Mouse (Mus musculus) heart, embryonic 15.5 days (tissue): ENCODE data around the gene Ank. TPM values are rescaled to one million over a fixed set of nuclear protein-coding genes. Genes with fewer than 3 reads are reported as not detected.
"Not testable (repeated sequence)": the region's sequence is repeated elsewhere in the genome, so short reads cannot be mapped to it uniquely, and the experiment has no call there.

Experiments used
- ATAC-seq: fragments of 200-750 bp; cut with Nextera tagmentation; replicated peaks from 2 replicates; pipeline ENCODE4 v1.8.0; 2017; ENCODE audit warnings: low read depth, moderate TSS enrichment; ENCODE audit not compliant: insufficient number of reproducible peaks, insufficient read depth, low FRiP score
- H3K27ac ChIP-seq: fragments of 300-500 bp; sonication (generic); 2 replicates; pipeline ENCODE4 v1.5.1; 2015; ENCODE audit warnings: mild to moderate bottlenecking, inconsistent platforms
- H3K27me3 ChIP-seq: fragments of 300-500 bp; sonication (generic); 2 replicates; pipeline ENCODE4 v1.6.1; 2015; ENCODE audit warnings: inconsistent platforms
- H3K36me3 ChIP-seq: fragments of 300-500 bp; sonication (generic); 2 replicates; pipeline ENCODE4 v1.6.1; 2015; ENCODE audit warnings: mild to moderate bottlenecking, inconsistent platforms
- H3K4me1 ChIP-seq: fragments of 300-500 bp; sonication (generic); replicated peaks from 2 replicates; pipeline ENCODE4 v1.6.1; 2015; ENCODE audit warnings: inconsistent platforms
- H3K4me2 ChIP-seq: fragments of 300-500 bp; sonication (generic); 2 replicates; pipeline ENCODE4 v1.6.1; 2015; ENCODE audit warnings: inconsistent platforms, mild to moderate bottlenecking, moderate library complexity
- H3K4me3 ChIP-seq: fragments of 300-500 bp; sonication (generic); 2 replicates; pipeline ENCODE4 v1.5.1; 2015; ENCODE audit warnings: mild to moderate bottlenecking, inconsistent platforms
- H3K9ac ChIP-seq: fragments of 300-500 bp; sonication (generic); 2 replicates; pipeline ENCODE4 v1.6.1; 2015; ENCODE audit warnings: mild to moderate bottlenecking, inconsistent platforms
- H3K9me3 ChIP-seq: fragments of 300-500 bp; sonication (generic); replicated peaks from 2 replicates; pipeline ENCODE4 v1.6.1; 2016; ENCODE audit warnings: inconsistent platforms
- WGBS: fragments of 180-500 bp; shearing (Covaris S2); methylation state at CpG from one replicate; pipeline ENCODE4 v1.1.7; 2015; ENCODE audit warnings: mixed read lengths; 5-methylcytosine and 5-hydroxymethylcytosine counted together
- polyA plus RNA-seq: library from polyadenylated mRNA; unstranded; fragments of >200 nt; fragmentation: Nextera tagmentation; extraction: Ambion mirVana; gene quantifications from 2 replicates; pipeline ENCODE4 v1.2.1, GENCODE M21; 2015

Gene Ank
- polyA plus RNA-seq, 1 experiment from 2014 or later: 10.2 TPM

DNA sequence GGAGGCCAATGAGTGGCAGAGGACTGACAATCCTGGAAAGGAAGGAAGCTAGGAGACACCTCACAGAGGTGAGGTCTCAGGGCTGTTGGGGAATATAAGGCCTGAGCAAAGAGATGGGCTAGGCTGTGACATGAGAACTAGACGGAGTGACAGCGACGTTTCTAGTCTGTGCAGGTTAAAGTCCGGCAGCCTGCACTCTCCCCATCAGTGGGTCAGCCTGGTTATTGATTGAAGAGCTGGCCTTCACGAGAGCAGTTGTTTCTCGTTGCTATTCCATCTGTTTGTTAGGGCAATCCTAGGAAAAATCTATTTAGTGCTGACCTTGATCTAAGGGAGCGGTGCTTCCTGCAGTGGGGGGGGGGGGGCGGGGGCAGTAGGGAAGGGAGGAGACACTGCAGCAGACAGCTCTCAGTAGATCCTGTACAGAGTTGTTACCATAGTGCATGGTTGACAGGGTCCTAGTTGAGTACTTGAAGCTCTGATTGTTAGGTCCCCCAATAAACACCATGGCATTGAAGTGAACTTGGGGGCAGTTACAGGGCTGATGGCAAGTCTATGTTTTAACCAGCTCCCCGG lies 21.6 kb upstream of the Ank start:
- WGBS: 85% methylated on average over 9 of the region's 9 CpGs

GRCm38 (mm10) chr15:27450689-27451088 lies 15.8 kb upstream of the Ank start:
- Histone ChIP-seq H3K36me3 (no peaks in the 10 kb centered on the region), H3K4me2 (no peak overlapping the region), H3K27ac (no peak overlapping the region), H3K27me3 (no peaks in the 10 kb centered on the region), H3K4me3 (no peak overlapping the region), H3K9me3 (no peaks in the 10 kb centered on the region), H3K9ac (no peak overlapping the region), H3K4me1 (no peaks in the 10 kb centered on the region)
- 72% methylated on average over 5 of the region's 5 CpGs for WGBS
- no peak for ATAC-seq

More for the DNA sequence above, 21.6 kb upstream of the Ank start:
- ATAC-seq: no peak
- Histone ChIP-seq H3K36me3 (no peaks in the 10 kb centered on the region), H3K4me1 (no peaks in the 10 kb centered on the region), H3K4me2 (no peak overlapping the region), H3K9ac (no peak overlapping the region), H3K27me3 (no peaks in the 10 kb centered on the region), H3K4me3 (no peak overlapping the region), H3K9me3 (no peaks in the 10 kb centered on the region), H3K27ac (no peak overlapping the region)

GRCm38 (mm10) chr15:27451760-27452159 lies 14.7 kb upstream of the Ank start:
- Histone ChIP-seq H3K4me2 (no peak overlapping the region), H3K9me3 (no peaks in the 10 kb centered on the region), H3K4me1 (no peaks in the 10 kb centered on the region), H3K4me3 (no peak overlapping the region), H3K36me3 (no peaks in the 10 kb centered on the region), H3K27ac (no peak overlapping the region), H3K27me3 (no peaks in the 10 kb centered on the region), H3K9ac (no peak overlapping the region)
- ATAC-seq: no peak
- 75% methylated on average over 3 of the region's 3 CpGs for WGBS

GRCm38 (mm10) chr15:27452496-27452895 lies 14.0 kb upstream of the Ank start:
- ATAC-seq: no peak
- no peaks in the 10 kb centered on the region for H3K27me3 ChIP-seq
- H3K4me1 ChIP-seq: no peaks in the 10 kb centered on the region
- 81% methylated on average over 9 of the region's 9 CpGs for WGBS
- H3K36me3 ChIP-seq: no peaks in the 10 kb centered on the region
- no peak overlapping the region for H3K9ac ChIP-seq
- no peaks in the 10 kb centered on the region for H3K9me3 ChIP-seq
- H3K4me2 ChIP-seq: no peak overlapping the region
- H3K27ac ChIP-seq: no peak overlapping the region
- no peak overlapping the region for H3K4me3 ChIP-seq

DNA sequence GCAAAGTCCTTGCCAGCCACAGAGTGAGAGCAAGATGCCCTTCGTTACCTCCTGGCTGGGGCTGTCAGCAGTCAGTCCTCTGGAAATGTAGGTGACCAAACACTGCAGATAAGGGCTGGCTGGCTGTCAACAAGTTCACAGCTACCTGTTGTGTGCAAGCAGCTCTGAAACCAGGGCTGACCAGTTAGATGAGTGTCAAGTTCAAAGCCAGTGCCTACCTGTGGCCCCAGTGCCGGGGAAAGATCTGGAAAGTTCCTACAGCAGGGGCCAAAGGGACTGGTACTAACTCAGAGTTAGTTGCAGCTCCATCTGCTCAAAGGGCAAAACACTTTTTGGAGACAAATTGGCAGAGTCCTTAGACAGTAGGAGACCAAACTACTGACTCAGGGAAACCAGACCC lies 9.5 kb upstream of the Ank start:
- Histone ChIP-seq H3K27me3 (no peaks in the 10 kb centered on the region), H3K9me3 (no peaks in the 10 kb centered on the region)
- 63% methylated on average over 2 of the region's 2 CpGs for WGBS

DNA sequence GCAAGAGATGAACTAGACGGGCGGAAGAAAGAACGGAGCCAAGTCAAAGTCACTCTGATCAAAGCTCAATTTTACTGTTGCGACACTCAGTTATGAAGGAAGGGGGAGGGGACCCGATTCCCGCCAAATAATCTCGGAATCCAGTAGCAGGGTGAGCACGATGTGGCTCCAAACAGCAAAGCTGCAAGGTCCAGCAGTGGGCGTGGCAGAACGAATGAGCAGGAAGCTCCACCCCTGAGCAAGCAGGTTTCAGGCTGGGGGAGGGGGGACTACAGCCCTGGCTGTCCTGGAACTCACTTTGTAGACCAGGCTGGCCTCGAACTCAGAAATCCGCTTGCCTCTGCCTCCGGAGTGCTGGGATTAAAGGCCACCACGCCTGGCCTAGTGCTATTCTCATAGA lies 6.7 kb upstream of the Ank start:
- not testable (repeated sequence) for H3K36me3 ChIP-seq, H3K4me2 ChIP-seq, H3K9ac ChIP-seq, ATAC-seq, H3K4me3 ChIP-seq, H3K27me3 ChIP-seq, H3K27ac ChIP-seq, H3K4me1 ChIP-seq, H3K9me3 ChIP-seq
- WGBS: 58% methylated on average over 14 of the region's 14 CpGs

More for the DNA sequence above, 9.5 kb upstream of the Ank start:
- H3K27ac ChIP-seq: no peak overlapping the region
- no peak overlapping the region for H3K9ac ChIP-seq
- H3K4me3 ChIP-seq: no peak overlapping the region
- H3K36me3 ChIP-seq: no peaks in the 10 kb centered on the region
- no peak for ATAC-seq
- peaks cover 5% of the 10 kb centered on the region for H3K4me1 ChIP-seq
- no peak overlapping the region for H3K4me2 ChIP-seq

GRCm38 (mm10) chr15:27461336-27462245 lies 4.9 kb upstream of the Ank start:
- H3K4me2 ChIP-seq: no peak overlapping the region
- H3K9me3 ChIP-seq: no peaks in the 10 kb centered on the region
- H3K9ac ChIP-seq: no peak overlapping the region
- 45% methylated on average over 12 of the region's 12 CpGs for whole genome bisulfite sequencing
- no peaks in the 10 kb centered on the region for H3K27me3 ChIP-seq
- no peak overlapping the region for H3K4me3 ChIP-seq
- H3K4me1 ChIP-seq: peaks cover 14% of the 10 kb centered on the region
- no peak overlapping the region for H3K27ac ChIP-seq
- no peaks in the 10 kb centered on the region for H3K36me3 ChIP-seq
- no peak for ATAC-seq

DNA sequence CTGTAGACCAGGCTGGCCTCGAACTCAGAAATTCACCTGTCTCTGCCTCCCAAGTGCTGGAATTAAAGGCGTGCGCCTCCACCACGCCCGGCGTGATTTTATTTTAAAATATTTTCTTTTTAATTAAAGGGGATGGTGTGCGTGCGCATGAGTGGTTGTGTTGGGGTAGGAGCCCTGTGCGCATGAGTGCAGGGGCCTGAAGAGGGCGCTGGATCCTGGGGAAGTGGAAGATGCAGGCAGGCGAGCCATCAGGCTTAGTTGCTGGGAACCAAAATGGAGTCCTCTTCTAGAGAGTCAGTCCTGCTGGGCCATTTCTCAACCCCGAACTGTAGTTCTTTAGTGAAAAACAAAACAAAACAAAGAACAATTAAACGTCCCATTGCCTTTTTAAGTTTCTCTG lies 2.6 kb upstream of the Ank start:
- no peak overlapping the region for H3K4me2 ChIP-seq
- no peaks in the 10 kb centered on the region for H3K36me3 ChIP-seq
- H3K4me1 ChIP-seq: peaks cover 18% of the 10 kb centered on the region
- H3K27ac ChIP-seq: no peak overlapping the region
- no peak overlapping the region for H3K9ac ChIP-seq
- no peak overlapping the region for H3K4me3 ChIP-seq
- no peak for ATAC-seq
- WGBS: 92% methylated on average over 13 of the region's 13 CpGs
- H3K9me3 ChIP-seq: no peaks in the 10 kb centered on the region
- H3K27me3 ChIP-seq: no peaks in the 10 kb centered on the region

GRCm38 (mm10) chr15:27465391-27466005 lies 979 bp upstream of the Ank start:
- Histone ChIP-seq H3K4me2 (peak overlapping the region; percentile 95), H3K27ac (peak overlapping the region; percentile 90), H3K27me3 (no peaks in the 10 kb centered on the region), H3K9ac (peak overlapping the region; percentile 91; the same call in 1 of the 2 replicates), H3K36me3 (no peaks in the 10 kb centered on the region), H3K4me1 (peaks cover 18% of the 10 kb centered on the region), H3K9me3 (no peaks in the 10 kb centered on the region), H3K4me3 (peak overlapping the region; percentile 94)
- no peak for ATAC-seq
- 24% methylated on average over 8 of the region's 8 CpGs for WGBS

GRCm38 (mm10) chr15:27467081-27467491 lies 609 bp downstream of the Ank start:
- Histone ChIP-seq H3K27me3 (no peaks in the 10 kb centered on the region), H3K4me3 (peak overlapping the region; percentile 94), H3K4me2 (peak overlapping the region; percentile 95), H3K4me1 (peaks cover 12% of the 10 kb centered on the region), H3K9ac (peak overlapping the region; percentile 91), H3K27ac (peak overlapping the region; percentile 90), H3K36me3 (no peaks in the 10 kb centered on the region), H3K9me3 (no peaks in the 10 kb centered on the region)
- 1% methylated on average over 25 of the region's 25 CpGs for WGBS
- no peak; the same call in 1 of the 2 replicates for ATAC-seq

- Histone ChIP-seq H3K9me3 (no peaks in the 10 kb centered on the region), H3K27ac (no peak overlapping the region; the same call in 1 of the 2 replicates), H3K4me2 (peak overlapping the region; percentile 95), H3K36me3 (no peaks in the 10 kb centered on the region), H3K4me3 (peak overlapping the region; percentile 94), H3K27me3 (no peaks in the 10 kb centered on the region), H3K9ac (no peak overlapping the region), H3K4me1 (peaks cover 13% of the 10 kb centered on the region)
- 17% methylated on average over 7 of the region's 7 CpGs for WGBS
- ATAC-seq: no peak
Observed at GRCm38 (mm10) chr15:27467641-27468040, 1.2 kb downstream of the Ank start.
